Mouse (Mus musculus): ENCODE measurements at regions not wholly inside any gene's neighbourhood (a gene's known extent, or its start where the extent isn't known, plus 50 kb on each side); places are given as distances from the start of the nearest gene placed in this dataset.

DNA sequence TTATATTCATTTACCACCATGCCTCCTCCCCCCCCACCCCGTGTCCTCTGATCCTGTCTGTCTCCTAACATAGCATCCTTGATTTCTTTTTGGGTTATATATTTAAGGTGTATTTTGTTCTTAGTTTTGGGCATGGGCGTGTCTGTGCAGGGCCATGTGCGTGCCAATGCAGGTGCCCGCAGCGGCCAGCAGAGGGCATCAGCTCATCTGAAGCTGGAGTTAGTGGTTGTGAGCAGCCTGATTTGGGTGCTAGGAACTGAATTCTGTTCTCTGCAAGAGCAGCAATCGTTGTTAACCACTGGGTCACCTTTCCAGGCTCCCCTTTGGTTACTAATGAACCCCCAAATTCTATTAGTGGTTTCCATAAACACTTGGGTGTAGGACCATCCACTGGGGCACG is 167.5 kb upstream of the Zfp64 start:
- 95% methylated on average over 7 of the region's 7 CpGs for WGBS
- H3K36me3 ChIP-seq (ENCODE audit: control insufficient read depth, insufficient read depth, low read length): no peaks in the 10 kb centered on the region
- no peak overlapping the region for H3K4me2 ChIP-seq (ENCODE audit: low read length)
- no peak overlapping the region for H3K27ac ChIP-seq (ENCODE audit: low read depth, low read length)
- ATAC-seq: no peak
- H3K4me1 ChIP-seq (ENCODE audit: control insufficient read depth, insufficient read depth, low read length): no peaks in the 10 kb centered on the region
- no peak overlapping the region for H3K4me3 ChIP-seq (ENCODE audit: low read depth, low read length)
- H3K9me3 ChIP-seq (replicated peaks; ENCODE audit: control insufficient read depth, low read length): no peaks in the 10 kb centered on the region
- DNase-seq (ENCODE audit: low spot score): no peak
- H3K9ac ChIP-seq (ENCODE audit: low read length): no peak overlapping the region
- H3K27me3 ChIP-seq (replicated peaks; ENCODE audit: control insufficient read depth, insufficient read depth, low read length): no peaks in the 10 kb centered on the region

DNA sequence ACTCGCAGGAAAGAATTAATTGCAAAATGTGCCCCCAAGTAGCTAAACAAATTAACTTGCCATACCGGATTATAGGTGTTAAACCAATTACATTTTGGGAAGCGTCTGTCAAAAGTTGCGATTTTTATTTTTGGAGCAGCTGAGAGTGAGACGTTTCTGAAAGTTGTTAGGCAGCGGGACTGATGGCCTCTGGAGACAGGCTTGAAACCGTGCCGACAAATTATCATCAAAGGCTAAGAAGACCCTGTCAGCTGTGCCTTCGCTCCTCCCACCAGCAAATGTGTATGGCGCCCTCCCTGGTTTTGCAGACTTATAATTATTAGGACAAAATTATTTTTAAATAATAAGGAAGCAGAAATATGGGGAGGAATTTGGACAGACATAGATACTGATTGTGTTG is 161.5 kb upstream of the Zfp64 start:
- Histone ChIP-seq H3K36me3 (ENCODE audit: control insufficient read depth, insufficient read depth, low read length) (no peaks in the 10 kb centered on the region), H3K27ac (ENCODE audit: low read depth, low read length) (no peak overlapping the region), H3K4me1 (ENCODE audit: control insufficient read depth, insufficient read depth, low read length) (no peaks in the 10 kb centered on the region), H3K27me3 (replicated peaks; ENCODE audit: control insufficient read depth, insufficient read depth, low read length) (no peaks in the 10 kb centered on the region), H3K9me3 (replicated peaks; ENCODE audit: control insufficient read depth, low read length) (no peaks in the 10 kb centered on the region), H3K4me2 (ENCODE audit: low read length) (no peak overlapping the region), H3K9ac (ENCODE audit: low read length) (no peak overlapping the region), H3K4me3 (ENCODE audit: low read depth, low read length) (no peak overlapping the region)
- DNase-seq (ENCODE audit: low spot score) (no peak), ATAC-seq (no peak)
- 71% methylated on average over 10 of the region's 10 CpGs for WGBS

DNA sequence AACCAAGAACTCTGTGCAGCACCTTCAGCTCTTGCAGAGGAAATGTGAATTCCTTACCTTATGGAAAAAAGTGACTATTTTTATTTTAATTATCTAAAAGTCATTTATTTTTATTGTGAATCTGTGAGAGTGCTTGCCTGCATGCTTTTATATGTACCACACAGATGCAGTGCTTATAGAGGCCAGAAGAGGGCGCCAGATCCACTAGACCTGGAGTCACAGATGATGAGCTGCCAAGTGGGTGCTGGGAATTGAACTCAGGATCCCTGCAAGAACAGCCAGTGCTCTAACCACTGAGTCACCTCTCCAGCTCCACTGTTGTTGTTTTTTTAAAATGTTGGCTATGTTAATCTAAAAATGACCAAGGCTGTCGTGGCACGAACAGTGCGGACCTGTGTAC is 153.7 kb upstream of the Zfp64 start:
- WGBS: 88% methylated on average over 4 of the region's 4 CpGs
- ATAC-seq (no peak), DNase-seq (ENCODE audit: low spot score) (no peak)
- Histone ChIP-seq H3K9ac (ENCODE audit: low read length) (no peak overlapping the region), H3K36me3 (ENCODE audit: control insufficient read depth, insufficient read depth, low read length) (no peaks in the 10 kb centered on the region), H3K27ac (ENCODE audit: low read depth, low read length) (no peak overlapping the region), H3K4me1 (ENCODE audit: control insufficient read depth, insufficient read depth, low read length) (no peaks in the 10 kb centered on the region), H3K9me3 (replicated peaks; ENCODE audit: control insufficient read depth, low read length) (no peaks in the 10 kb centered on the region), H3K27me3 (replicated peaks; ENCODE audit: control insufficient read depth, insufficient read depth, low read length) (no peaks in the 10 kb centered on the region), H3K4me3 (ENCODE audit: low read depth, low read length) (no peak overlapping the region), H3K4me2 (ENCODE audit: low read length) (no peak overlapping the region)

DNA sequence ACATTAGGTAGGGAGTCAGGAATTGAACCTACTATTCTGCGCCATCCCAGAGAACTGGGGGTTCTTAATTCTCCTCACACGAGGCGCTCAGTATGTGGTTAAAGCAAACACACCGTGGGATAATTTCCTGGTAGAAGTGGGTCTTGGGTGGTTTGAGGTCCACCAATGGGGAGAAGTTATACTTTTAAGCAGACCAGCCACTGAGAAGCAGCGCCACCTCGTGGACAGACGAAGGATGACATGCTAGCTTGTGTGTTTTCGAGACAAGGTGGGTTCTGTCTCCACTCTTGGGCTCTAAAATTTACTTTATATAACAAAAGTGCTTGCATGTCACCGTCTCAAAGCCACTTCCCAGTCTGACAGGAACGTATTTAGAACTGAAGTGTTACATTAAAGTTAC is 152.7 kb upstream of the Zfp64 start:
- 47% methylated on average over 10 of the region's 10 CpGs for WGBS
- no peak for ATAC-seq

DNA sequence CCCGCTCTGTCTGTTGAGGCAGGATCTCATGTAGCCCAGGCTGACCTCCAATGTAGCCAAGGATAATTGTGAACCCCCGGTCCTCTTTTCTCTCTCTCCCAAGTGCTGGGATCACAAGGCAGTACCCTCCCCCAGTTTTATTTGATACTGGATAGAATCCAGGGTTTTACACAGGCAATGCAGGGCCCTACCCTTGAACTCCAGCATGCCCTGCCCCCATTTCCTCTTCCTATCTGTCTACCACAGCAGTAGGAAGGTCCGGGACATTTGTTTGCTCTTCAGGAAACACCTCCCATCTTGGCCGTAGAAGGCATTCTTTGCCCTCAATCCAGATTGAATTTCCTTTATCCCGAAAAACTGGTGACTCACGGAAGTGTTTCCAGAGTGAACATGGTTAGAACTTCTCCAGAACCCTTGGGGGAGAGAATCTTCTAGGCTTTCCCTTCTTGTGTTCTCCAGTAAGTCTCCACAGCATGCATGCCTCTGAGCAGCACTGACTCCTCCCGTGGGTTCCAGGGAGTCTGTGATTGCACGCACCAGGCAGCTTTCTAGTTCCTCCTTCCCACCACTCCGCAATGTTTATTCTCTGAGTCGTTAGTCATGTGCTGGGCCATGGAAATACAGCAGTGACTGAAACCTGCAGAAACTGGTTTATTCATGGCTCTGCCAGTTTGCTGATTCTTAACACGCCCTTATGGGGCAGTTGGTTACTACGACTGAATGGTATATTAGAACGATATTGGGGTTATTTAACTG is 146.3 kb upstream of the Zfp64 start:
- H3K9ac ChIP-seq (ENCODE audit: low read length): no peak overlapping the region
- no peaks in the 10 kb centered on the region for H3K4me1 ChIP-seq (ENCODE audit: control insufficient read depth, insufficient read depth, low read length)
- 95% methylated on average over 13 of the region's 13 CpGs for WGBS
- H3K4me2 ChIP-seq (ENCODE audit: low read length): no peak overlapping the region
- no peak for ATAC-seq
- DNase-seq (ENCODE audit: low spot score): no peak
- H3K4me3 ChIP-seq (ENCODE audit: low read depth, low read length): no peak overlapping the region
- H3K27me3 ChIP-seq (replicated peaks; ENCODE audit: control insufficient read depth, insufficient read depth, low read length): no peaks in the 10 kb centered on the region
- no peak overlapping the region for H3K27ac ChIP-seq (ENCODE audit: low read depth, low read length)
- peaks cover 5% of the 10 kb centered on the region; the same call in 1 of the 2 replicates for H3K9me3 ChIP-seq (replicated peaks; ENCODE audit: control insufficient read depth, low read length)
- H3K36me3 ChIP-seq (ENCODE audit: control insufficient read depth, insufficient read depth, low read length): no peaks in the 10 kb centered on the region

More for the DNA sequence above, 152.7 kb upstream of the Zfp64 start:
- Histone ChIP-seq H3K27ac (ENCODE audit: low read depth, low read length) (no peak overlapping the region), H3K4me3 (ENCODE audit: low read depth, low read length) (no peak overlapping the region), H3K4me1 (ENCODE audit: control insufficient read depth, insufficient read depth, low read length) (no peaks in the 10 kb centered on the region), H3K9ac (ENCODE audit: low read length) (no peak overlapping the region), H3K9me3 (replicated peaks; ENCODE audit: control insufficient read depth, low read length) (no peaks in the 10 kb centered on the region), H3K36me3 (ENCODE audit: control insufficient read depth, insufficient read depth, low read length) (no peaks in the 10 kb centered on the region), H3K27me3 (replicated peaks; ENCODE audit: control insufficient read depth, insufficient read depth, low read length) (no peaks in the 10 kb centered on the region), H3K4me2 (ENCODE audit: low read length) (no peak overlapping the region)
- peak; percentile 44 for DNase-seq (ENCODE audit: low spot score)

DNA sequence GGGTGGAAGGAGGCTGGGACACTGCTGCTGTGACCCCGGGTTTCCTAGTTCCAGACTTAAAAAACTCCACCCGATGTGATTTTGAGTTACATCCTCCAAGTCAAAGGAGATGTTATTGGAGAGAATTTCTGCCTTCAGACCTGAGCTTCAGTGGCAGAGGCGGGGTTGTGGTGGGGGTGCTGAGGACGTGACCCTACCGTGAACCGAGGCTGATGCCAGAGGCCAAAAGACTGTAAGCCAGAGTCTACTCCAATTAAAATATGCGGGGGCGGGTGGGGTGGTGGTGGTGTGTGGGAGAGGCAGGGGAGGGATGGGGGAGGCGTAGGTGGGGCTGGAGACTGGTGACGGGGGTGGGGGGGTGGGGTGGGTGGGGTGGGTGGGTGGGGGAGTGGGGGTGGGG is 145.1 kb upstream of the Zfp64 start:
- Histone ChIP-seq H3K4me3 (ENCODE audit: low read depth, low read length) (no peak overlapping the region), H3K4me2 (ENCODE audit: low read length) (no peak overlapping the region), H3K4me1 (ENCODE audit: control insufficient read depth, insufficient read depth, low read length) (no peaks in the 10 kb centered on the region), H3K9me3 (replicated peaks; ENCODE audit: control insufficient read depth, low read length) (peaks cover 5% of the 10 kb centered on the region; the same call in 1 of the 2 replicates), H3K27me3 (replicated peaks; ENCODE audit: control insufficient read depth, insufficient read depth, low read length) (no peaks in the 10 kb centered on the region), H3K36me3 (ENCODE audit: control insufficient read depth, insufficient read depth, low read length) (no peaks in the 10 kb centered on the region), H3K27ac (ENCODE audit: low read depth, low read length) (no peak overlapping the region), H3K9ac (ENCODE audit: low read length) (no peak overlapping the region)
- ATAC-seq (no peak), DNase-seq (ENCODE audit: low spot score) (no peak)
- WGBS: 88% methylated on average over 8 of the region's 10 CpGs

DNA sequence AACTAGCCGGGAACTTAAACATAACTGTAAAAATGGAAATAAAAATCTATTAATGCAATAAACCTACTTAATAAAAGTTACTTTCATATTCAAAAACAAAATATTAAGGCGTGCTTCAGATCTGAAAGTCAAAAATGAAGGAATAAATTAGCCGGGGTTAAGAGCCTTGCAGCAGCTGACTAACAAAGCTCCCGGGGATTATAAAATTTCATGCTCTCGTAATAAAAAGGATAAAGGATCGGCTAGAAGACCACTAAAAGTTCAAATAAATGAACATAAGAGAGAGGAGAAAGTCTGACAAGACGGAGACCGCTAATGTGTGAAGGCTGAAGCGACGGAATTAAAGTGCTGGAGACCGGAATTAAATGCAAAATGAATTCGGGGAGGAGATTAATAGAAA is 144.3 kb upstream of the Zfp64 start:
- H3K9ac ChIP-seq (ENCODE audit: low read length): no peak overlapping the region
- no peaks in the 10 kb centered on the region for H3K36me3 ChIP-seq (ENCODE audit: control insufficient read depth, insufficient read depth, low read length)
- H3K27ac ChIP-seq (ENCODE audit: low read depth, low read length): no peak overlapping the region
- no peak for DNase-seq (ENCODE audit: low spot score)
- no peak overlapping the region for H3K4me3 ChIP-seq (ENCODE audit: low read depth, low read length)
- no peak overlapping the region for H3K4me2 ChIP-seq (ENCODE audit: low read length)
- no peak for ATAC-seq
- 80% methylated on average over 12 of the region's 12 CpGs for WGBS
- H3K27me3 ChIP-seq (replicated peaks; ENCODE audit: control insufficient read depth, insufficient read depth, low read length): no peaks in the 10 kb centered on the region
- peaks cover 5% of the 10 kb centered on the region; the same call in 1 of the 2 replicates for H3K9me3 ChIP-seq (replicated peaks; ENCODE audit: control insufficient read depth, low read length)
- peaks cover under 1% of the 10 kb centered on the region; the same call in 1 of the 2 replicates for H3K4me1 ChIP-seq (ENCODE audit: control insufficient read depth, insufficient read depth, low read length)

DNA sequence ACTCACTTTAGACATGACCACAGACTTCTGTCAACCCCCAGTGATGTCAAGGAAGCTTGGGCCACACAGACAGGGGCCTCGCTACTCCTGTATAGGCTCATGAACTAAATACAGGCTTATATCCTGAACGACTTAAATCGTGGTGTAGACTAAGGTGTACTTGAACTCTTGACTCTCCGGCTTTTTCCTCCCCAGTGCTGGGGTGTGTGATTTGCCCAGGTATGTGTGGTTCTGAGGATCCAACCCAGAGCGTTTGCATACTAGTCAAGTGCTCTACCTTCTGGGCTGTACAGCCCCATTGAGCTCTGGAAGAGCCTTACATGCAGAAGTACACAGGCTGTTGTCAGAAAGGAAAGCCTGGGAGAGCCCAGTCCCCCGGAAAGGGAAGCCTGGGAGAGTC is 143.2 kb upstream of the Zfp64 start:
- Histone ChIP-seq H3K4me3 (ENCODE audit: low read depth, low read length) (no peak overlapping the region), H3K27me3 (replicated peaks; ENCODE audit: control insufficient read depth, insufficient read depth, low read length) (no peaks in the 10 kb centered on the region), H3K9me3 (replicated peaks; ENCODE audit: control insufficient read depth, low read length) (peaks cover 5% of the 10 kb centered on the region; the same call in 1 of the 2 replicates), H3K27ac (ENCODE audit: low read depth, low read length) (no peak overlapping the region), H3K4me2 (ENCODE audit: low read length) (no peak overlapping the region), H3K9ac (ENCODE audit: low read length) (no peak overlapping the region), H3K36me3 (ENCODE audit: control insufficient read depth, insufficient read depth, low read length) (no peaks in the 10 kb centered on the region), H3K4me1 (ENCODE audit: control insufficient read depth, insufficient read depth, low read length) (peaks cover 3% of the 10 kb centered on the region)
- ATAC-seq (no peak), DNase-seq (ENCODE audit: low spot score) (no peak)
- WGBS: 94% methylated on average over 6 of the region's 6 CpGs

DNA sequence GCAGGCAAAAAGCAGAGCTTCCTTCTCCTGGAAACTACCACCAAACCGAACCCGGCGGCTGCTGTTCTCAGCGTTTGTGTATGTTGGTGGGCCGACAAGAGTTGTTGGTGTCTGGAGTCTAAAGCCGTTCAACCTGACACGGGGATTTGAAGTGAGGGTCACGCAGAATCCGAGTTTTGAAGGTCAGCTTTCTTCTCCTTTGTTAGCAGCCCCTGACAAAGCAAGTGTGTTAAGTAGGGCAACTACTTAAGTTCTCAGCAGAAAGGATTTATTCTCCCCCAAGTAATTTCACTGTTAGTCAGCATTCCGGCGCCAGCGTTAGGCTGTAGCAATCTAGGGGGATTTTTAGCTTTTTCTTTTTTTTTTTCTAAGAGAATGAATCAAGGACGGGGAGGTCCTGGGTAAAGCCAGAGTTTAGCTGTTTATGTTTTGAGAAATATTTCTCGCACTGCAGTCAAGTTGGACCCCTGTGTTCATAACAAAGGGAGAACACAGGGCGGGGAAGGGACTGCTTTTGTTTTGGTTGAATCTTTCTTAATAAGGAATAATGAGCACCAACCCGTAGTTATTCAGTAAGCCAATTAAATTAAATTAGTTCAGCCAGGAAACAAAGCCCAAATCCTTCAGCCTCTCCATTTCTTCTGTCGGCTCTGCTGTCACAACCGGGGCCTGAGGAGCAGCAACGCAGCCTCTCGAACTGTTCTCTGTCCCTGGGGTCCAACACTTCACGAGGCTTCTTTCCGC is 138.8 kb upstream of the Zfp64 start:
- Histone ChIP-seq H3K4me1 (ENCODE audit: control insufficient read depth, insufficient read depth, low read length) (peaks cover 3% of the 10 kb centered on the region), H3K27ac (ENCODE audit: low read depth, low read length) (no peak overlapping the region), H3K4me3 (ENCODE audit: low read depth, low read length) (no peak overlapping the region), H3K27me3 (replicated peaks; ENCODE audit: control insufficient read depth, insufficient read depth, low read length) (no peaks in the 10 kb centered on the region; the same call in 1 of the 2 replicates), H3K9ac (ENCODE audit: low read length) (no peak overlapping the region), H3K36me3 (ENCODE audit: control insufficient read depth, insufficient read depth, low read length) (no peaks in the 10 kb centered on the region), H3K4me2 (ENCODE audit: low read length) (peak overlapping the region; percentile 16), H3K9me3 (replicated peaks; ENCODE audit: control insufficient read depth, low read length) (0 out of 2 replicates have a peak, but pooled peaks cover 4% of the 10 kb centered on the region)
- DNase-seq (ENCODE audit: low spot score): peak; percentile 56
- ATAC-seq: no peak
- 14% methylated on average over 22 of the region's 22 CpGs for WGBS
